Mouse (Mus musculus) neural tube, embryonic 10.5 days (tissue): Measurements from ENCODE around the gene Sh3pxd2a.
A peak's percentile ranks its signal among the peaks of the same experiment; 100 is the strongest.

ENCODE experiments used
- DNase-seq: peaks from one replicate; pipeline ENCODE4 v3.0.0-alpha.2; 2017; ENCODE audit warnings: low spot score; ENCODE audit errors: extremely low spot score

Sh3pxd2a gene

DNA sequence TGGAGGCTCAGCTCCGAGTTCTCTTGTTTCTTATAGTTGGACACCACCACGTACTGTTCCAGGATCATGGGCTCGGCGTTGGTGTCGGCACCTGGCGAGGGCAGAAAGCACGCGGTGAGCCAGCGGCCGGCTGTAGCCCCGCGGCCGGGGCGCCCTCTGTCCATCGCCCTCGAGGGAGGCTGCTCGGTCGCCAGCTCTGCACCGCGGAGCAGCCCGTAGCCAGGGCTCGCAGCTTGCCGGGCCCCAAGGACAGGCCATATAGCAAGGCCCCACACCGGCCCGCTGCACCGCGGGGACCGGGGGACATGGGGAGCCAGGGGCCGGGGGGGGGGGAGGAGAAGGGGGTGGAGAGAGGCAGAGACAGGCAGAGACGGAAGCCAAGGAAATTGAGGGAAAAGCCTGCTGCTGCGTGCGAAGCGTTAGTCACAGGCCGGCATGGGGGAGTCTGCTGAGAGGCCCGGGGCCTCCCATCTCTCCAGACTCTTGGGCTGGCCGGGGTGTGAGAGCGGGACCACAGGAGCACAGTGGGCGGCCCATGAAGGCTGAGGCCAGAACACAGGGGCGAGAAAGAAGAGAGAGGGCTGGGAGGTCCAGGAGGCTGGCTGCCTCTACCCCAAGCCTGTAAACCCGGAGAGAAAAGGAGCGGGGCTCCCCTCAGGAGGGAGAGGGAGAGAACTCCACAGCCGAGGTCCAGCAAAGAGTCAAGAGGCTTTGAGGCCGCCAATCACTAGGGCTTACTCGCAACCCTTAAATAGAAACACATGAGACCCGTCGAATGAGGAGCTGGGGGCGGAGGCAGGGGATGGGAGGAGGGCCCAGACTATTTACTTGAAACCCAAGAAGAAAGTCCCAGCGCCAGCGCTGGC, 149.9 kb downstream of the Sh3pxd2a start:
- DNase-seq = peak; percentile 77

DNA sequence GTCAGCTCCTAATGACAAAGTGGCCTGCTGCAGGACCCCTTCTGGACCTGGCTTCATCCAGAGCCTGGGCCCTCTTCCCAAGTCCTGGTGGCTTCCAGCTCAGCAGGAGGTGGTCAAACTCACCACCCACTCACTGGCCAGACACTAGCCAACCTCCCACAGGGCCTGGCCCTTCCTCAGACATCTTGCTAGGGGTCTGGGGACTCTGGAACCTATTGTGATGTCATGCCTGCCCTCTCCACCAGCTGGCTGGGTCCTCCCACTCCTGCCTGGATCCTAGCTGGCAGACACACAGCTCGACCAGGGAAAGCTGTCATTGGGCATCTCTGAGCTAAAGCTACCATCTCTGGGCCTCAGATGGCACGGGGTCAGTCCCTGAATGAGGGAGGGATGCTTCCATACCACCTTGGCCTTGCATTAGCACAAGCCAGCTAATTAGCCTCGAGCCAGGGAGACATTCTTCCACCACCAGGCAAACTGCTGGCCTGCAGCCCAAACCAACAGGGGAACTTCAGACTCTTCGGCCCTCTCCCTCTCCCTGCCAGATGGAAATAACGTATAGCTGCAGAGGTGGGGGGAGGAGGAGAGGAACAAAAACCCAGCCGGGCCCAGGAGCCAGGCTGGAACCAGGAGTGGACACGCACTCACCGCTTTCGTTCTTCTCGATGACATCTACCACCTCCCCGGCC, 150.7 kb downstream of the Sh3pxd2a start:
- DNase-seq = peak; percentile 73

DNA sequence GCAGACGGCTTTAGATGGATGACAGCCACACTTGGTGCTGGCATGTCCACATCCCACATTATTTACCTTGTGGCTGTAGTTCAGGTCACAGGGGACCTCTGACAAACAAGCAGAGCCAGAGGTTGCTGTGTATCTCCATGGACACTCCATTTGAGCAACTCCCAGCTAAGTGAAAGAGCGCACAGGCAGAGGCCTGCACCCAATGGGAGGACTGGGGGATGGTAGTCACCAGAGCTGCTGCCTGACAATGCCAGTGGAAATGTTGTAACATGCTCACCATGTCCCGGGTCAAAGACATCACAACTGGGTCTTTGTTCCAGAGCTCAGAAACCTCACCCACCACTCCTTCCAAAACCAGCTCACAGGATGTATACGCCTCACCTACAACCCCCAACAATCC, 153.0 kb downstream of the Sh3pxd2a start:
- no peak for DNase-seq

DNA sequence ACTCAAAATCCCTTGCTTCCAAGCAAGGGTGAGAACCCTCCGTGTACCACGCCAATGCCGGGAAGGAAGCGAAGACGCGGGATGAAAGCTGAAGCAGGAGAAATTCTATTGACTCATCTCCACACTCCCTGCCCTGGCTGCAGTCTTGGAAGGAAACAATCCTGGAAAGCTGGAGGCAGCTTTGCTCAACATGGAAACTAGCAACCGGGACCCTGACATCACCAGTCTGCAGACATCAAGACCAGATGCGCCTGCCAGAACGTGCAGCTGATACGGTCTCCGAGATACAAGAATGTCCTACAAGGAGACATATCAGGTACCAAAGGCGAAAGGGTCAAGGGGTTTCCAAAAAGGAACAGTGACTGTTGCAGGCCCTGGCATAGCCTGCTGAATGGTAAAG, 154.4 kb downstream of the Sh3pxd2a start:
- DNase-seq = no peak

DNA sequence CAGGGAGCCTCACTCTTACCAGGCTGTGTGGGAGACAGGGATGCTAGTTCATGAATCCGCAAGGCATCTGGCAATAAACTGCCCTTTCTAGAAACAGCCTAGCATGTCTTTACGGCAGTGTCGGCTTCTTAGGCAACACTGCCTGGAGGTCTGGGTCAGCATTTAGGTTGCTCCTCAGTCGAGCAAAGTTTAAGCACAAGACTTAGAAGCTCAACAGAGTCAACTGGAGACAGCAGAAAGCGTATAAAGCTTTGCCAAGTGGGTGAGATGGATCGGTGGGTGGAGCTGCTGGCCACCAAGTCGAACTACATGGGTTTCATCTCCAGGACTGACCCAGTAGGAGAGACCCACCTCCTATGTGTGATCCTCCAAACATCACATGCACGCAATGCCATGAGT, 157.3 kb downstream of the Sh3pxd2a start:
- no peak for DNase-seq

DNA sequence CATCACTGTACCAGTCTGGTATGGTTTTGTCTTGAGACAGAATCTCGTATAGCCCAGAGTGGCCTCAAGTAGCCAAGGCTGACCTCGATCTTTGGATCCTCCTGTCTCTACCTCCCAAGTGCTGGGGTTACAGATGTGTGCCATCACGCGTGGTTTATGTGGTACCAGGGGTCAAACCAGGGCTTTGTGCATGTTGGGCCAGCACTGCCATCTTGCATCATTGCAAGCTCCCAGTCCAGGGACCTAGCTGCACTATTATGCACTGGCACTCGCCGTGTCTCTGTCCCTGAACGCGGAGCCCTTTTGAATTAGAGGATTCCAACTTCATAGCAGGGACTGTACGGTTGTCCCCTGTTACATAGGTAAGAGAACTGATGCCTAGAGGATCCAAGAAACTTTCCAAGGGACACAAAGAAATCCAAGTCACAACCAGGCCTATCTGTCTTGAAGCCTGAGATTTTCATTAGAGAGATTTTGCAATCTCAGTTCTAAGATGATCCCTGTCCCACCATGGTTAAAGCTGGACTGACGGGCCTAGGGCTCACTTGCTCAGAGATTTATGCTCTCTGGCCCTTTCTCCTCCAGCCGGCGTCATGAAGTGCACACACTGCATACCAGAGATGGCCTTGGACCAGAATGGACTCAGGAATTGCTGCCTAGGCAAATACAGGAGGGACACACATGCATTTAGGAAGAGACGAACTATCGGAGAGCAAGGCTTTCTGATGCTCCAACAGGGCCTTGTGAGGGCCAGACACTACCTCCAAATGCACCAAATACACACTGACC, 157.9 kb downstream of the Sh3pxd2a start:
- DNase-seq = no peak

DNA sequence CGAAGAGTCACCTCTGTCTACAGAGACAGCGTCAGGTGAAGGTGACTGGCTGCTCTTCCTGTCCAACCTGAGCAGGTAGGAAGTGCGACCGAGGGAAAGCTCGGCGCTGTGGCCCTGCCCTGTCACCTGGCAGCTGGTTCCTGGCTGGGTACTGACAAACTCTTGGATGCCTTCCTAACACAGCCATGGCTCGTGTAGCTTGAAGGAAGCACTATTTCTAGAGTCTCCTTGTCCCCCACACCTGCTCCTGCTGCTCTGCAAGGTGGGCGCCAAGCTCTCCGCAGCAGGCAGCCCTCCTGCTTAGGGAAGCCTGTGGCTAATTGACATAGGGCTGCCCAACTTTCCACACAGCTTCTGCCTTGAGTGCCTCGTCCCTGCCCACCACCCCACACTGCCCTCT, 158.8 kb downstream of the Sh3pxd2a start:
- no peak for DNase-seq

DNA sequence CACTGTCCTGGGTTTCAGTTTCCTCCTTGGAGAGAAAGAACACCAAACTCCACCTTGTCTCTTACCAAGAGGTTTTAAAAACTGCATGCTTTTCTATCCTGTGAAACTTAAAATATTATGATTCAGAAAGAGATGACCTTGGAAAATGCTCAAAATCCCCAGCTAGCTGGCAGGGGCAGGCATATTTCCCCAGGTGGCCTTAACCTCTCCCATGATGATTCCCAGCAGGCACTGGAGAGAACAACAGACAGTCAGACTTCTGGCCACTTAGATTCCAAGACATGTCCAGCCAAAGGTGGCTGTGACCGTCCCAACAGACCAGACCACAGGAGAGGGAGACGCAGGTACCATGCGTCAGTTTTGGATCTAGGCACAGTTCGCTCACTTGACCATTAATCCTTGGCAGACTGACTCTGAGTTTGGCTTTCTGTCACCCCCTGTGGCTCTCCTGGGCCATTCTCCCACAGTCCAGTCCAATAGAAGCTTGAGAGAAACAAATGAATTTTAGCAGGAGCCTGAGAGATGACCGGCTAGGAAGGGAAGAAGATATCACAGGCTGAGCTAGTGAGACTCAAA, 159.9 kb downstream of the Sh3pxd2a start:
- no peak for DNase-seq

DNA sequence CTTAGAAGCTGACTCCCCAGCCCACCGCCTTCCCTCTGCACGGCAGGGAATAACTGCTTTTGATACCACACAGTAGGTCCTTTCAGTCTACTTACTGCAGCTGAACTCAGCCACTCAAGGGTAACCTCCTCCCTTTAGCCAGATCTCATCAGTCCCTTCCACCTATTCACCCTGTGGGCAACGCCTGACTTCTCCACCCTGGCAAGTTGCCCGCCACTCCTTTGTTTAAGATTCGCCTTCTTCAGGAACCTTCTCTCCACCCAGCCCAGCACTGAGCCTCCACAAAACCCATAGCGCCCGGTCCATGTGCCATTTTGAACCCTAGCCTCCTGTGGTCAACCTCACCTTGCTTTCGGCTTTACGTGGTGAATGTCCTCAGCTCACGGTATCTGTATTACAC, 161.1 kb downstream of the Sh3pxd2a start:
- DNase-seq = no peak

DNA sequence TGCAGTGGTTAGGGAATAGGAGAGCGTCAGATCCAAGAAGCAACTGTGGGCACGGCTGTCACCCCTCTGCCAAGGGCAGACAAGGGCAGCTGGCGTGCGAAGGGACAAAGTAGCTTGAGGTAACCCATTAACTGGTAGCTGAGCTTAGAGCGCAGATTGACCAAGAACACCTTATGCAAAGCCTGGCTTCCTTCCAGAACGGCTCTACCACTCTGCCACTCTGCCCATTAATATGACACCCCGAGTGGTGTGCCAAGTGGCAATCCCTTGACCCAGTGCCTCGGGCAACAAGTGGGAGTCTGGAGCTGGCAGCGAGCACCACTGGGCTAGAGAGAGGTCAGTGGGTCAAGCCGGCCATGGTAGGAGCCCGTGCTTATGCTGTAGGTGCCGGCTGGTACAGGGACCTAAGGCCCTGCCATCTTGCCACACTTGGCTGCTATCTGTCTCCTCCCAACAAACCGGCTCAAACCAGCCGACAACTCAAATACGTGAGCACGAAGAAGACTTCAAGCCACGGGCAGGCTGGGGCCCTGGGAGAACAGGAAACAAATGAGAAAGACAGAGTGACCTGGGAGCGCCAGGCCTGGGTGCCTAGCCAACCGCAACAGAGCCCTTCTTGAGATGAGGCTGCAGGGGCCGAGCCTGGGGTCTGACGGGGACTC, 161.9 kb downstream of the Sh3pxd2a start:
- DNase-seq = peak; percentile 37

DNA sequence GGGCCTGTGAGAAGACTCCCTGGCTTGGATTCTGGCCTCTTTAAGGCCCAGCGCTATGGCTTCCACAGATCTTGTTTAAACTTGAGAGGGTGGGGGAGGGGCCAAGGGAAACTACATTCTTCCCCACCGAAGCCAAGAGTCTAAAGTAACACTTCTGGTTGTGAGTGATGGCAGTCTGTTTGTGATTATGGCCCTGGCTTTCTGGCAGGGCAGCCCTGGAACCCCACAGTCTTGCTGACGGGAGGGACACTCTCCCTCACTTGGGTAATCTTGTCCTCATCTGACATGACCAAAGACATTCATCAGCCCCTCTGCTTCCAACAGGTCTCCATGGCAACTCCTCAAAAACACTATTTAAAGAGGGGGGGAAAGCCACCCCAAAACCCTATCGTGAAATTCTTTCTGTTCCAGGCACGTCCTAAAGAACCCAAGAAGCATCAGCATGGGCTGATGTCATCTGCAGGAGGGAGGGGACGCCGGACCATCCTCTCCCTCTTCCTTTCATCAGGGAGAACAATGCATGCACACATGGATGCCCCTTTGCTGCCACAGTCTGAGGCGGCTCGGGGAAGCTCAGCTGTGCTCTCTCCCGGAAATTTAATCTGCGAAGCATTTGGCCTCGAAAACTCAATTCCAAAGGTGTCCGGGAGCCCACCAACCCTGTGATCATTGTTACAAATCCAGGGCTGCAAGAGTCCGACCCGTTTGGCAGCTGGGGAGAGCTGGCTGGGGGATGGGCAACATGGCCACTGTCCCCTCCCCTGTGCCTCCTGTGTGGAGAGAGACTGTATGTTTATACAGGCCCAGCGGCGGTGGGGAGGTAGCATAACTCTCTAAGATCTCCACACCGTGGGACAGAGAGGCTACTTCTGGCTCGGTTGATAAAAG, 162.7 kb downstream of the Sh3pxd2a start:
- peak; percentile 70 for DNase-seq

DNA sequence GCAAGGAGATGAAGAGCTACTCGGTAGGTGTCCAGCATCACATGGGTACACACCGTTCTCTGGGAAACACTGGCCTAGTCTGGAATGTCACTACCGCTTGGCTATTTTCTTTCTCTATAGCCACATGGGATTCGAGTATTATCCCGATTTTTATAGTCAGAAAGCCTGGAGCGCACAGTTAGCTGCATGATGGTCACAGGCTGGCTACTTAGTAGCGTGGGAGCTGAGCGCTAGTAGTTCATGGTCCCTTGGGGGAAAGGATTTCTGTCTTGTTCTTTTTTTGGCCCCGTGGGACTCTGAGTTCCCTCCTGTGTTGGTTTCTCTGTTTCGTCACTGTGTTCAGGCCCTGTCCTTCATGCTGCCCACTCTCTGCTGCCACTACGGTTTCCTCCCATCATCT, 166.1 kb downstream of the Sh3pxd2a start:
- DNase-seq = no peak

DNA sequence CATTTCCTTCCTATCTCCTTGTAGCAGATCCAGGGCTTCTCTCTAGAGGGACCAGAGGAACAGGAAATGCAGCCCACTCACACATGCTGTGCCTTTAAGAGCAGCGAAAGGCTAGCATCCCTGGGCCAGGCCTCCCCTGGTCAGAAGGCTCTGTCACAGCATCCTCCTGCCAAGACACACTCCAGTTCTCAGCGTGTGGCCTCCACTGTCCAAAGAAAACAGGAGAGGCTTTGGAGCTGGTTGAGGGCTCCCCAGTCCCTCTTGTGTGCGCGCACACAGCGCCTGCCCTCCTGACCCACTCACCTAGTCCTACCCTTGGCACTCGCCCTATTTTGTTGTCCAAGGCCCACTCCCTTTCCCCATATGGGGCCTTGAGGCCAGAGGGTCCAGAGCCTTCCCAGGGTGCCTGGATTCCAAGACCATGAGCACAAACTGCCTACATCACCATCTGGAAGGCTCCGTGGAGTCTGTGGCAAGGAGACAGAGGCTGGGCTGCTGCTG, 171.7 kb downstream of the Sh3pxd2a start:
- DNase-seq = no peak

DNA sequence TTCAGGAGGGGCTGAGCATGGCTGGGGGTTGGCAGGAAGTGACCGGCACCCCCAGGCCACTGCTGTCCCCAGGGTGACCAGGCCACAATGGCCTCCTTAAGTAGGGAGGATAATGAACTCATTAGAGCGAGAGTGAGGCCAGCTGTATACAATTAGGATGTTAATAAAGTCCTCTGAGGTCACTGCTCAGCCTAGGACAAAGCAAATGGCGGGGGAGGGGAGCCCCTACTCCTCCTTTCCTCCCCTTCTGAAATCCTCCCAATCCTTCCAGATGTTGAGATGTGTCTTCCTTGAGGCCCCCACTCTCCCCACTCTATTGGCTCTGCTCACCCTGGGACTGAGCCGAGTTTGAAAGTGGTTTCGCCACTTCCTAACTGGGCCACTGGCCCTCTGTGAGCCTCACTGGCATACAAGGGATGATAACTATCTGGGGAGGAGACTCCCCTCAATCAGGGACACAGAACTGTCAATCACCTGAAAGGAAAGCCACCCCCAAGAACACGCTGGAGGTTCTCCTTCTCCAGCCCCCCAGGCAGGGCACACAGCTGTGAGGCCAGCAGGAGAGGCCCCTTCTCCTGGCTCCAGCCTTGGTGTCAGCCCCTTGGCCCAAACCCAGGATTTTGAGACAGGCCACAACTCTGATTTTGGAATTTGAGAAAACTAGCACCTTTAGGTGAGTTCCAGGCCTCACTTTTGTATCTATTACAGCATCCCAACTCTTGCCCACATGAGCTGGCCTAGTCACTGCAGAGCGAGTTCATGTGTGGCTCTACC, 172.7 kb downstream of the Sh3pxd2a start:
- DNase-seq = peak; percentile 24

DNA sequence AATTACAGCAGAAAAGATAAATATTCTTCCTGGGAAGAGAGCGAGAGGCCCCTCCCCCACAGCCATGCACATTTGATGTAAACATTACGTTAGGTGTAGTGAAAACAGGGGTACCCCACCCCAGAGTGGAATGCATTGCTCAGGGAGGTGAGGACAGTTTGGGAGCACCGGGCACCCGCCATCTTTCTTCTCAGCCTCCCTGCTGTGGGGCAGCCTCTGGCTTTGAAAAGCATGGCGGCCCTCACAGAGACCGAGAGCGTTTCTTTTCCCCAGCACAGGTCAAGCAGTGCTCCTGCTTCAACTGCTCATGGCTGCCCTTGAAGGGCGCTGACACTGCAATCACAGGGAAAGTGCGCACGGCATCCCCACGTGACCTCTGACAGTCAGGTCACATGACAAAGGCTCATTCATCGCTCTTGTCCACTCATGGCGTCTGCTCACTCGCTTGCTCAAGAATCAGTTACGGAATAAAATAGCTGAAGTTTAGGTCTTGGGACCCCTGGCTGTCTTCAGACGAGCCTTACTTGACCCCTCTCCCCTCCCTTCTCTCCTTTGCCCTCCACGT, 177.2 kb downstream of the Sh3pxd2a start:
- DNase-seq = peak; percentile 43

DNA sequence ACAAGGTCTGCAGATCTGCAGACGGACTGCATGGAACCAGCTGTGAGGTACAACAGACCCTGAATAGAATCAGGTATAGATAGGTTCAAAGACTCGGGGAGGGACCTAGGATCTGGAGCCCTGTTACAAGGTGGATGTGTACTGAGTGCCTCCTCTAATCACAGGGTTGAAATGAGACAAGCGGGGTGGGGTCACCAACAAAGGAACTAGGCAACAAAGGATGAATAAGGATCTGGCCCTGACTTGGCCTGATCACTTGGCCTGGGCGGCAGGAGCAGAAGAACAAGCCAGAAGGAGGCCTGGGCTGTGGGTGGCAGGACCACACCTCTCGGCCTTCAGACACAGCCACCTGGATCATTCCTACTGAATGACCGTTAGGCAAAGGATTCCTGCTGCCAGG, 178.6 kb downstream of the Sh3pxd2a start:
- DNase-seq = no peak

DNA sequence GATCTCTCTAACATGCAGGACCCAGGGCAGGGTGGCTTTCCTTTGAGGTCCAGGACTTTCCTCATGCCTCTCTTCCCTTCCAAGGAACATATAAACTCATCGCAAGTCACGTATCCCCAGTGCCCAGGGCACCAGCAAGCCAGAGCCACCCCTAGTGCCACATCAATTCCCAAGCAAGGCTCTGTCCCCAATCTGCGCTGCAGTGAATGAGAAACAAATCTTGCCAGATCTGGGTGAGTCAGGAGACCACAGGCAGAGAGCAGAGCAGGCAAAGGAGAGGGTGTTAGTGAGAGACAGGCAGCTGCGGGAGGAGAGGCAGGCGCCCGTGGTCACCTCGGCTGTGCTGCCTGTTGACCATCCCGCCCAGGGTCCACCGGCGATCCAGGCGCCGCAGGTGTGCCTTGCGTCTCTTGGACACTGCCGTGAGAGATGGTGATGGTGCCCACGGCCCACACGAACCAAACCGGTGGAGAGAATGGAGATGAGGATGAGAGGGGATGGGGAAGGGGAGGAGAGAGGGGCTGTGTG, 181.4 kb downstream of the Sh3pxd2a start:
- no peak for DNase-seq

DNA sequence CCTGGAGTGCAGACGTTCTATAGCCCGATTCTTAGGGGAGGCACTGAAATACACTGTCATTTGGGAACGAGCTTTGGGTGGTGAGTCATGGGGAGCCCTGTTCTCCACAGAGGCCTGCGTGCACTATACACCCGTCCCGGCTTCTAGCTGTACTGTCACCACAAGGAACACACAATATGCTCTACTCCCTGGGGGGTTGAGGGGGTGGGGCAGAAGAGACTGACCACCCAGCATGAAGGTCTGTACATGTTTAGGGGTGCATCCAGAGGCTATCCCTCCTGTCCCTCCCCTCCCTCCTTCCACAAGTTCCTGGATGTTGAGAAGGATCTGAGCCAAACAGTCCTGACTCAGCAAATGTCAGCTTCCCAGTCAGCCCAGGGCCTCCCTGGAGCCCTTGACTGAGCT, 182.1 kb downstream of the Sh3pxd2a start:
- DNase-seq = no peak

DNA sequence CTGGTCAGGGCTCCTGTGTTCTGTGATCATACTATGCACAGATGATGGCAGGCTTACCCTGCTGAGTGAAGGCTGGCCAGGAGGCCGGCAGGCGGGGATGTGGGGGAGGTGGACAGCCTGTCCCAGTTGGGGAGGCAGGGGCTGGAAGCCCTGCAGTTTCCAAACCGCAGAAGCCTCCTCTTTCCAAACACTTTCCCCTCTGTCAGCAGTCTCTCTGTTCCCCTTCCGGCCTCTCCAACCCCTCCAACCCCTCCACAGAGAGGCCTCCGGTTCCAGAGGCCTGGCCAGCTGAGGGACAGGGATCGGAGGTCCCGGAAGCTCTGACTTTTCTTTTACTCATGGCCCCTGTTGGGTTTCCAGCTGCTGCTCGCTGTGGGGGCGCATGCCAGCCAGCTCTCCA, 183.3 kb downstream of the Sh3pxd2a start:
- DNase-seq = no peak
